Mouse (Mus musculus): ENCODE measurements at regions not wholly inside any gene's neighbourhood (a gene's known extent, or its start where the extent isn't known, plus 50 kb on each side); places are given as distances from the start of the nearest gene placed in this dataset.

DNA sequence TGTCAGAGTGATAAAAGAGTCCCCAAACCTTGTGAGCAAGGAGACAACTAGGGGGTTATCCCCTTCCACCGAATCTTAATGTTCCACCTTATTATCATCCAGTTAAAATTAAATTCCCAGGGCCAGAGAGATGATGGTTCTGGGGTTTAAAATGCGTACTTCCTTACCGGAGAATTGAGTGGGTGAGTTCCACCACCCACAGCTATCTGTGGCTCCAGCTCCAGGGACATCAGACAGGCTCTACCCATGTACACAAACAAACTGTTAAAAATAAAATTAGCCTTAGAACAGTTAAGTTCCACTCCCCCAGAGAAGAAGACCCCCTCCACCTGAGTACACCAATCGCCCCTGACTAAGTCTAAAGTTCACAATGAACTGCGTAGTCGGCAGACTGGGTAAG is 52.0 kb upstream of the Mgat5 start:
- DNase-seq (ENCODE audit: low read depth, low spot score): no peak

DNA sequence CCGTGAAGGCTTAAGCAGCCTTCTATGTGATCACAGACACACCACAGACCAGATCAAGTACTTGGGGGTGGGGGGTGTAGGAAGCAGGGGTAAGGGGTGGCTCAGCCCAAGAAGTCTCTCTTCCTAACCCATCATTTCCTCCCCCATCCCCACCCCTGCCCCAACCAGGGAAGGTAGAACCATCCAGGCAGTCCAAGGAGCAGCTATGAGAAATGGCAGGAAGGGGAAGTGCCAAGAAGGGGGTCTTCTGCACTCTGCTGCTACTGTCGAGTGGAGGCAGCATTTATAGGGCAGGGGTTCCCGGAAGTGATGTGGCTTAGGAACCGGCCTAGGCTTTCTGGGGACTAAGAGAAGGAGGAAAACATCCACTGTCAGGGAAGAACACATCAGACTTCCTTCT is 69.3 kb upstream of the Mgat5 start:
- no peak for DNase-seq (ENCODE audit: low read depth, low spot score)

GRCm38 (mm10) chr1:127131871-127132270 is 72.9 kb upstream of the Mgat5 start:
- no peak for DNase-seq (ENCODE audit: low read depth, low spot score)

- DNase-seq (ENCODE audit: low read depth, low spot score): no peak
Observed at GRCm38 (mm10) chr1:127124862-127125261, 80.0 kb upstream of the Mgat5 start.

- no peak for DNase-seq (ENCODE audit: low read depth, low spot score)
Observed at GRCm38 (mm10) chr1:127118019-127118418, 86.8 kb upstream of the Mgat5 start.

- DNase-seq (ENCODE audit: low read depth, low spot score): no peak
Observed at GRCm38 (mm10) chr1:127107485-127107884, 97.3 kb upstream of the Mgat5 start.

- DNase-seq (ENCODE audit: low read depth, low spot score): no peak
Observed at GRCm38 (mm10) chr1:127105861-127106260, 99.0 kb upstream of the Mgat5 start.

DNA sequence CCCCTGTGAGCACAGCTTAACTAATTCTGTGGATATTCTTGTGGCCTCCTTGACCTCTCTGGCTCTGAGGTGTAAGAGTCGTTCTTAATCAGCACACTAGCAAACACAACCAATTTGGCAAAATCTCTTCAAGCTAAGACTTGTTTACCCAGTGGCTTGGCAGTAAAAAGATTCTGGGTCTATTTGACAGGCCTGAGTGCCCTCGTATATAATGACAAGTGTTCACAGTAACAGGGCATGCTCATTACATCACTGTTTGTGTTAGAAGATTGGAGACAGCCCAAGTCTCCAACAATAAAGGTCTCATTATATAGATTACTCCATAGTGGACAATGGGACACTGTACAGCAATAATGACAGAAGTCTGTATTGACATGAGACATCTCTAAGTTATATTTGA is 101.2 kb upstream of the Mgat5 start:
- DNase-seq (ENCODE audit: low read depth, low spot score): no peak

- no peak for DNase-seq (ENCODE audit: low read depth, low spot score)
Observed at GRCm38 (mm10) chr1:127098871-127099420, 105.9 kb upstream of the Mgat5 start.

- DNase-seq (ENCODE audit: low read depth, low spot score): no peak
Observed at GRCm38 (mm10) chr1:127087616-127088015, 117.2 kb upstream of the Mgat5 start.

- no peak for DNase-seq (ENCODE audit: low read depth, low spot score)
Observed at GRCm38 (mm10) chr1:127085988-127086387, 118.8 kb upstream of the Mgat5 start.

DNA sequence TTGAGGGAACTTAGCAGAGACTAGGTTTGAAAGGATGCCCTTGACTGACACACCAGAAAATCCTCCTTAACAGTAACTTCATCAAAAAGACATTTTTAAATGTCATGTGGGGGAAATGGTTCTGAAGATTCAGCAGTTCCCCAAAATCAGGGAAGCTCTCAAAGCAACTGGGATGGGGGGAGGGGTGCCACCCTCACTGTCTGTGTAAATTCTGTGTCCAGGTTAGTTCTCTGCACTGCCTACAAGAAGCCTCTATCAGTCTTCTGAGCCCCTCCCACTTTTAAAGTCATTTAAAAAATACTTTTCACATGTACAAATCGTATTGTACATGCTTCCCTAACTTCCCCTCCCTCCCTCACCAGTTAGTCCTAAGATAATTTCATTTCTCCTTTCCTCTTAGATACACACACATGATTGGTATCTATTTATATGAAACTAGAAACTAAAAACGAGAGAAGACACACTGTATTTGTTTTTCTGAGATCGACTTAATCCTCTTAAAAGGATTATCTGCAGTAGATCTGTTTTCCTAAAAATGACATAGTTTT is 121.0 kb upstream of the Mgat5 start:
- DNase-seq (ENCODE audit: low read depth, low spot score): no peak

DNA sequence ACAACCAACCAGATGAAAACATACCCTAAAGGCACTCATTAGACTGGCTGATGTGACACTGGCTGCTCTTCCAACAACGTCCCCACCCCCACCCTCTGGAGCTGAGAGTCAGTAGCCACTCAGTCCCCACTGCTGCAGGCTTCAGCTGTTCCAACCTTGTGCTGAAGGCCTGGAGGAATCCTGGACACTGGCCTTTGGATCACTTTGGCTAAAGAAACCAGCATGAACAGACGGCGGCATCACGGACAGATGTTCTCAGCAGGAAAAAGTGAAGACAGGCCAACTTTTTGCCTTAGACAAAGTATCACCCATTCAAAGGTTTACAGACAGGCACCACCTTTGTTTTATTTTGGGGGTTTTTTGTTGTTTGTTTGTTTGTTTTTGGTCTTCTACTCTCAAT is 125.8 kb upstream of the Mgat5 start:
- no peak for DNase-seq (ENCODE audit: low read depth, low spot score)

DNA sequence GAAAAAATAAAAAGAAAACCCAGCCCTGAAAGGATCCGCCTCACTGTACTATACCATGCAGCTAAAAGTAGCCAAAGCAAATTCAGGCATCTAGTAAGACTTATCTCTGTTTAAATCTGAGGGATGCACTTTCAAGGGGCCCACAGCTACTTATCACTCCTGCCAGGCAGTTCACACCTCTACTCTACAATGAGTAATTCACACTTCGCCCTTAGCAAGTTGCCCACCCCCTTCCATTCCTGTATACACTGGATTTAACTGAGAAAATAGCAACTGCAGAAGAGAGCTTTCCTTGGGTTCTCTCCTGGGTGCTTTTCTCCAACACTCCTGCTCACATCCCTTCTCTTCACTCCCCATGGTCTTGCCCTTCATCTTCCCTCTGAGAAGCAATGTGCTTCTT is 142.4 kb upstream of the Mgat5 start:
- no peak for DNase-seq (ENCODE audit: low read depth, low spot score)

DNA sequence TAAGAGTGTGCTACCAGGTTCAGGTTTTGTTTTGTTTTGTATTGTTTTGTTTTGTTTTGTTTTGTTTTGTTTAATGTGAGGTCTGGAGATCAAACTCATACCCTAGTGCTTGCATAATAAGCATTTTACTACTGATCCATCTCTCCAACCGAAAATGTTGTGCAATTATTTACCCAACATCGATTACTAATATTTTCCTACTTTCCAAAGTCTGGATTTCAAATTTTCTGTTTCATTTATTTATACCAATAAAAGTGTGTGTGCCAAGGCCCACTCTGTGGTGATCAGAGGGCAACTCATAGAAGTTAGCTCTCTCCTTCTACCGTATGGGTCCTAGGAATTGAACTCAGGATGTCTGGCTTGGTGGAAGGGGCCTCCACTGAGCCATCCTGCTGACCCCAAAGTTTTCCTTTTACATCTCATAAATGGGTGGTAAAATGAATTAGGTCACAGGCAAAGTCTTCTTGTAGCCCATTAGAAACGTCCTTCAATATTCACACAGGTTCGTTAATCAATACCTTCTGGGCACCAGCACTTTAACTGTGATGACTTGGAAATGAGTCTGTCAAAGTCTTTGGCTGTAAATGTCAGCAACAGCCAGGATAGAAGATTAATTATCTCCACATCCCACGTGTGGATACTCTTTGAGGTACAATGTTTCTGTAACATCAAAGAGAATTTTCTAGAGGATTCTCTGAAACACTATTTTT is 158.9 kb upstream of the Mgat5 start:
- no peak for DNase-seq (ENCODE audit: low read depth, low spot score)

GRCm38 (mm10) chr1:127034748-127035147 is 170.1 kb upstream of the Mgat5 start:
- DNase-seq (ENCODE audit: low read depth, low spot score): no peak

DNA sequence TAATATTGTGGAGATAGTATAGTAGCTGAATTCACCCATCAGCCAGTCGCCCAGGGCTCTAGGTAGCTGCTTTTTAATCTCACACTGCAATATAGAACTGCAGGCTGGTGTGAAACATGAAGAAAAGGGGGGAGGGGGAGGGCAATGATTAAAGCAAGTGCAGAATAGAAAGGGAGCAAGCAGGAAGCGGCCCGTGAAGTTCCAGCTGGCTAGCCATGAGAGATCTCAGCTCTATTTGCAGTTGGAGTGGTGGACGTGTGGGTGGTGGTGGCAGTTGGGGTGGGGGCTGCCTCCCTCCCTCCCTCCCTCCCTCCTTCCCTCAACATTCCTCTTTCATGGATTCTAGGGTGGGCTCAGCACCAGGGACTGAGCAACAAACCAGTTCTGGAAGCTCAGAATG is 173.3 kb upstream of the Mgat5 start:
- DNase-seq (ENCODE audit: low read depth, low spot score): no peak

DNA sequence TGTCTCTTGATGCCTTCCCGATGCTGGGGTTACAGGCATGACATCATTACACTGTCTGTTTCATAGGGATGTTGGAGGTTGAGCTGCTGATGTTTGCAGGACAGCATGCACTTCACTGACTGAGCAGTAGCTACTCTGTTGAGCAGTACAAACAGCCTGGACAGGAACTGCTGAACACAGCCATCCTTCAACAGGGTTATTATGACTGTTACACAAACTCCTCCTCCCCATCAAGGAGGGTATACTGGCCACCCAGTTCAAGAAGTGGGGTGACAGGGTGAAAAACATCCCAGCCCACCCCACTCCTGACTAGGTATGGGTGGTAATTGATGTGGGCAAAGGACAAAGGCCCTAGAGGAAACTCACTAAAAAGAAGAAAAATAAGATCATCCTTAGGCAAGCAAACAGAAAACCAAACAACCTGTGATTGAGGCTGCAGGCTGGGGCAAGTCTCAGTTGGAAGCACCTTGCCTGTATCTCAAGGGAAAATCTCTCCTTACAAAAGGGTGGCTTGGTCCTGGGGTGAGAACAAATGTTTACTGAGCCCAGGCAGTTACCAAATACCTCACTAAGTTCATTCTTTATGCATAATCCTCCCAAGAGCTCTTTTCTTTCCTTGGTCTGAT is 175.8 kb upstream of the Mgat5 start:
- DNase-seq (ENCODE audit: low read depth, low spot score): no peak

GRCm38 (mm10) chr1:127023100-127023499 is 181.7 kb upstream of the Mgat5 start:
- DNase-seq (ENCODE audit: low read depth, low spot score): no peak

DNA sequence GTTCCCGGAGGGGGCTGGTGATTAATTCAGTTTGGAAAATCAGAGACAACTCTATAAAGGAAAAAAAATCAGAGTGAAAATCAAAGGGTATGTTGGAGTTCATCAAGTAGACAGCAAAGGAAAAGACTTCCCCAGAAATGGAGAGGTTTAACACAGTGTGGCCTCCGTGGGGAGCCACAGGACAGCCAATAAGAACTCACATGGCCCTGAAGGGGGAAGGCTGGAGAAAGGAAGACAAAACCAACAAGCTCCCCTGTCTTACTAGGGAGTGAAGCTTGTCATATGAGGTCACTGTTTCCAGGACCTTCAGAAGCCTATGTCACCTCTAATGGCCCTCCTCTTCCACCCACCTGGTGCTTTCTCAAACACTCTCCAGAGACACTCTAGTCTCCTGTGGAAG is 187.1 kb upstream of the Nckap5 start:
- DNase-seq (ENCODE audit: low read depth, low spot score): no peak

- no peak for DNase-seq (ENCODE audit: low read depth, low spot score)
Observed at GRCm38 (mm10) chr1:127015894-127016245, 185.3 kb upstream of the Nckap5 start.

DNA sequence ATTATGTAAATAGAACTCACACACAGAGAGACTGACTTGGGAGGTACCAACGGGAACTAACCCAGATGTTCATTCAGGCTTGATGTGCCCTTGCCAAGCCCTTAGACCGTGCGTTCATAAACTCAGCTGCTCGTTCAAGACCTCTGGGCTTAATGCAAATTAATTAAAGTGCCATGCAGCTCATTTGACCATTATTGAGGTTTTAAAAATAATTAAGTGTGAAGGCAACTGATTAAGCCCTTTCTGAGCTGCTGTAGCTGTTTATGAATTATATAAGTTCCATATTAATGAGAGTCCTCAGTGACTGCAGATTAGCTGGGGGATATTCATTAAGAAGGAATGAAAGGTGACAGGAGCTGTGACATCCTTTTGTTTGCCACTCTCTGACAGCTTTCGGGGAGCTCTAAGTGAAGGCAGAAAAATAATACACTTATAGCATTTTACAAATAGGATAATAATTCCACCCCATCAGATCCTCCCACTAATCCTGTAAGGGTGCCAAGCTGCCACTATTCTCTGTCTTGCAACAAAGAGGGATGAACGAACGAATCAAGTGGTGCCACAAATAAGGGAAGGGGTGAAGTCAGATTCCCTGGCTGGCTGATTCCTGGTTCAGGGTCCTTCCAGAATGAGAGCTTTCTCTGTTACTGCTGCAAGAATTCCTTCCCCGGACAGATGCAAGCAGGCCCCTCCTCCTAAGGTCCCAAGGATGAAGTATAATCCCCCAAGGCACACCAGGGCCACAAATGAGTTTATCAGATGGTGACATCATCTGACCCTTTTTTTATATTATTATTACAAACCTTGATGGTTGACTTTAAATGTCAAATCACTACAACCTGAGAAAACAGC is 184.7 kb upstream of the Nckap5 start:
- no peak for DNase-seq (ENCODE audit: low read depth, low spot score)

All from ES-CJ7 (cell line).